Mouse (Mus musculus) heart, adult 11 months (tissue): ENCODE data around the gene Mzt1.
"Not testable (repeated sequence)": the region's sequence is repeated elsewhere in the genome, so short reads cannot be mapped to it uniquely, and the experiment has no call there.

Source experiments
- DNase-seq: peaks from one replicate; pipeline ENCODE4 v3.0.0; 2022

The Mzt1 gene

GRCm38 (mm10) chr14:99046031-99046781, at the start of gene Mzt1, which contains the start of gene Bora:
TSS of gene Mzt1 (minus strand) at chr14:99046134.
TSS of gene Bora (plus strand) at chr14:99046222.
- DNase-seq: peak; percentile 99

DNA sequence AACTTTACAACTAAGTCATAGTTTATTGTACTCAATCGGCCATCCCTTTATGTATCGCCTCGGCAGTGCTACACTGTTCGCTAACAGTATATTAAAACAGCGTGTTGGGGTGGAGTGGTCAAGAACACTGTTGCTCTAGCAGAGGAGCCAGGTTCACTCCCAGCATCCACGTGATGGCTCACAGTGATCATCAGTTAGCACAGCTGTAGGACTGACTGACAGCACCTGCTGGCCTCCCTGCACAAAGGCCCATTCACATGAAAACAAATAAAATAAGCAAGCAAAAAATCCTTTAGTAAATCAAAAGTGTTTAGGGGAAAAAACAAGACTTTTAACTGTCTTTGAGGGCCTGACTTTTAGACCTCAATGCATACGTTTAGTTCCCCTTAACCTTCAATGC, 43.0 kb upstream of the Mzt1 start:
- peak; percentile 55 for DNase-seq

- no peak for DNase-seq
These were observed 25.2 kb upstream of the Mzt1 start for GRCm38 (mm10) chr14:99071146-99071545.

DNA sequence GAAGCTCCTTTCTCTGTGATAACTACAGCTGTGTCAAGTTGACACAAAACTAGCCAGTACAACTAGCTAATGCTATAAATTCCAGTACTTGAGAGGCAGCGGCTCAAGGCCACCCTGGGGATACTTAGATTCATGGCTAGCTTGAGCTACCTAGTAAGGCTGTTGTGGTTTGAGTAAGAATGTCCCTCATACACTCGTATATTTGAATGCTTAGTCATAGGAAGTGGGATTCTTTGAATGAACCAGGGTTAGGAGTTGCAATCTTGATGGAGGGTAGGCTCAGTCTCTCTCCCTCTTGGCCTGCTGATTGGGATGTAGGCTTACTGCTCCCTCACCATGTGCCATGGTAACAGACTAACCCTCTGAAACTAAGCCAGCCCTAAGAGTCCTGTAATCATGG, 17.2 kb upstream of the Mzt1 start:
- DNase-seq: no peak

- DNase-seq: no peak
These were observed 14.7 kb upstream of the Mzt1 start for GRCm38 (mm10) chr14:99060616-99061015.

DNA sequence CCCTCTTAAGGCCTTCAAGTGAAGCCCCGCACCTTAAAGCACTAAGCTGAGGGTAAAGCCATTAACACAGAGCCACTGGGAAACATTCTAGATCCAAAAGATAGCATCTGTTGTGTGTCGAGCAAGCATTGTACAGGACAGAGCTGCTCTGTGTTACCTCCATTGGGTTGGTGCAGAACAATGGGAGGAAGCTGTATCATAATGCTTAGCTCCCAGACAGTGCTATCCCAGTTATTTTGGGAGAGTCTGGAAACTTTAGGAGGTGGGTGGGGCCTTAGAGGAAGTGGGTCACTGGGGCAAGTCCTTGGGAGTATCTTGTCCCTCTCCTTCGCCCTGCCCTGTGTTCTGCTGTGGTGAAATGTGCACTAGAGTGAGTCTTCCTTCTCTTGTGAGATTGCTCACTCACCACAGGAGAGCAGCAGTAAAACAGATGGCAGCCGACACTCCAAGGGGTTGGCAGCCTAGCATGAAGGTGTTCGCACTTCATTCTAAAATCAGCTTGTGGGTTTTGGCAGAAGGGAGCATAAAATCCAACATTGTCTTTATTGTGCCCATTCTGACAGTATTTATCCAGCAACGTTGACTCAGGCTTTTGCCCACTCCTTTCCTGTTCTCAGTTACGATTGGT, 13.1 kb upstream of the Mzt1 start:
- no peak for DNase-seq

DNA sequence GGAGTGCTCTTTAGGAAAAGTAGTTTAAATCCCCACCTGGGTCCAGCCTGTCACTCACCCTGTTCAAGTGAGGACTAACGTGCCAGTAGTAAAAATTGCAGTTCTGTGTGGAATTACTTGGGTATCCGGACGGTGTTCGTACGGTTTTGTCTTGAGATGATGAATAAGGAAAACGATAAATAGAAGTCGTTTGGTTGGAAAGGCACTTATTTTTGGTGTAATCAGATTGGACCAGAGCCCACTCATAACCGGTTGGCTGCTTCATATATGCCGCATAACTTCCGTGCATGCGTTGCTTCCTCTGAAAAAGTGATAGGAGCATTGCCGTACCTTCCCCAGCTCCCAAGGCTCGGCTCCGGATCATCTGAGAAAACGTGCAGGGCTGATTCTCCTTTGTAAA, 848 bp upstream of the Mzt1 start:
- peak; percentile 64 for DNase-seq

- DNase-seq: no peak
These were observed 430 bp downstream of the Mzt1 start for GRCm38 (mm10) chr14:99045378-99046030.

GRCm38 (mm10) chr14:99044718-99045117, 1.2 kb downstream of the Mzt1 start:
- peak; percentile 81 for DNase-seq

- peak; percentile 84 for DNase-seq
These were observed 1.8 kb downstream of the Mzt1 start for GRCm38 (mm10) chr14:99044096-99044495.

DNA sequence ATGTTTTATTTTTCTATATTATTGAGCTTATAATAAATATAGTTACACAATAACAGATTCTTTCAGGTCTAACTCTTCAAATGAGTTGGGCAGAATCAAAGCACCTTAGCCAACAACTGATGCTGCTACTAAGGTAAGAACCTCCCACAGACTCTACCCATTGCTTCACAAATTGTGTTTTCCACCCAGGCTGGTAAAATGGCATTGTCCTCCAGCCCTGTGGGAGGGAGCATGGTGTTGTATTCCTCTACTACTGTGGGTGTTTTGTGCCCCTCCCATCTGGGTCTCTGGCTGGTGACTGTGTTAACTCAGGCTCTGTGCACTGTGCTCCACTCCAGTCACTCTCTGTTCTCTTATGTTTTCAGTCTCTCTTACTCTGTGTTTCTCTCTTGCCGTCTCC, 2.4 kb downstream of the Mzt1 start:
- peak; percentile 71 for DNase-seq

GRCm38 (mm10) chr14:99041416-99041815, 4.5 kb downstream of the Mzt1 start:
- DNase-seq: no peak

GRCm38 (mm10) chr14:99039308-99039707, 6.6 kb downstream of the Mzt1 start:
- not testable (repeated sequence) for DNase-seq

- no peak for DNase-seq
These were observed 8.2 kb downstream of the Mzt1 start for GRCm38 (mm10) chr14:99037703-99038102.

DNA sequence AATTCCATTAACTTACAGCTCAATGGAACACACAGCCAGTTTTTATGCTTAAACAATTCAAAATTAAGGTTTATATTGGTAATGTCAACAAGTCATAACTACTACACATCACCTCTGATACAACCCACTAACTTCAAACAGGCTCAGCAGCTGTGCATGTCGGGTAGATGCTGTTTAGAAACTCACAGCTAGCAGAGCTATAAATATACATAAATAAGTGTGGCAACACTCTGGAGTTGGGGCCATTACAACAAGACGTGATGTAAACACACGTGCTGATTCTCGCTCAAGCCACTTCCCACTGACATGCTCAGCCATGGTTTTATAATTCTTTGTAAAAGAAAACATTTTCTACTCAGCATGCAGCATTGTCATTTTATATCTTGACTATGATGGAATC, 9.9 kb downstream of the Mzt1 start:
- peak; percentile 13 for DNase-seq

DNA sequence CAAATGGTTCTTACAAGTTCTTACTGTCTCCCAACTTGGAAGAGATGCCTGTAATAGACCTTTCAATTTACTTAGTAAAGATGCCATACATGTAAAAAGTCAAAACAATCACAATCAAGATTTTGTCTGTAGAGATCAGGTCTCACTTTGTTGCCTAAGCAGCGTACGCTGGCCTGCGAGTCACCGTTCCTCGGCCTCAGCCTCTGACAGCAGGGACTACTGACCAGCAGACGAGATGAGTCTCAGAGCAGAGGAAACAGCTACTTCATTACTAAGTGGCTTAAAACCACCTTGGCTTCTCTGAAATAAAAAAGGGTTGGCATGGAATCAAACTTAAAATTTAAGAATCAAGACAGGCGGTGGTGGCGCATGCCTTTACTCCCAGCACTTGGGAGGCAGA, 11.1 kb downstream of the Mzt1 start:
- DNase-seq: peak; percentile 54

GRCm38 (mm10) chr14:99032596-99032995, 13.3 kb downstream of the Mzt1 start:
- DNase-seq: peak; percentile 55

- peak; percentile 55 for DNase-seq
These were observed 14.5 kb downstream of the Mzt1 start for GRCm38 (mm10) chr14:99031337-99031873.

- peak; percentile 40 for DNase-seq
These were observed 15.9 kb downstream of the Mzt1 start for GRCm38 (mm10) chr14:99029987-99030386.

DNA sequence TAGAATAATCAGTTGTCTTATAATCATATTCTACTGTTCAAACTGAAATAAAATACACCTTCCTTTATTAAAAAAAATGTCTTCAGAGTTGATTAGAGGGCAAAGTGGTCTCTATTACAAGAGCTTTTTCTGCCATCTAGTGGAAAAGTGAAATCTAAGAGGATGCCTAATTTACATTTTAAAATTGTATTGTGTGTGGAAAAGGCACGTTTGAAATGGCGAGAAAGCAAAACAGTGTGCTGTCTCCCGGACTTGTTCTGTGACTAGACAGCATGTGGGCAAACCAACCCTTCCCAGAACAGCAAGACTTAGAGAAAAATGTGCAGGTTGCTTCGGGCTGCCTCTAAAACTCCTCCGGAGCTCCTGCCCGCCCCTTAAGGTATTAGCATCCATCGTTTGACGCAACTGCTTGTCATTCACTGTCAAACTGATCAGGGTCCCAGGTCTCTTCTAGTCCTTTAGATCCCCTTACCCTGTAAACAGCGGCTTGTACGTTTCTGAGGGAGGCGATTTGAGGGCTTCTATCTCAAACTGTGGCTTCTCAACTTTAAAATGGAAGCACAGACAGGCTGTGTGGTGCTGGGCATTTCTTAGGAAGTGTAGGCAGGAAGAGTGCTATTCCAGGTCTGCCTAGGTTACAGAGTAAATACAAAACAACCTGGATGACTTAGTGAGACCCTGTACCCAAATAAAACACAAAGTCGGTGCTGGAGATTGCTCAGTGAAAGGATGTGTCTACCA, 23.4 kb downstream of the Mzt1 start:
- peak; percentile 36 for DNase-seq

DNA sequence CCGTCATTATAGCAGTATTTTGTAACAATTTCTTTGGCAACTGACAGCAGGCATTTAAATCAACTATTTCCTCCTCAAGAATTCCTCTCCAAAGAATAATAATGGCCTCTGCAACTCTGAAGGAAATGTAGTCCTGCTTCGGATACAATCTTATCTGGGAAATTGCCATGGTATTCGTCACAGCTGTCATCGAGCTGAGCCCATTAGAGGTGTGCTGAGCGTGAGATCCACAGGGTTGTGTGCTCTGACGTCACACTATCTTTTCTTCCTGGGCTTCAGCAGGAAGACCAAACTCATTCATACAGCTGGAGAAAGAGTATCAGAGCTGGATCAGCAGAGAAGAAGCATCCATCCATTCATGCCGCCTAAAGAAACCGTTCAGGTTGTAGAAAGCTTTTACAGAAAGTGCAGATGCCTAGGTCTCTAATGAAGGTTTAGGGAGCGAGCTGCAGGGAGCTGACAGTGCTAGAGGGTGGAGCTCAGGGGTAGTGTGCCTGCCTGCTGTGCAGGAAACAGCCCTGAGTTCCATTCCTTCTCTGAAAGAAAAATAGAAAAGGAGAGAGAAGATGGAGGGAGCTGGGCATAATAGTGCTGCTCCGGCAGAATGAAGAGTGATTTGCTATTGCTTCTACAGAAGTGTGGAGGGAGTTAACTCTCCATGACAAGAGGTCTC, 26.7 kb downstream of the Mzt1 start:
- peak; percentile 21 for DNase-seq

DNA sequence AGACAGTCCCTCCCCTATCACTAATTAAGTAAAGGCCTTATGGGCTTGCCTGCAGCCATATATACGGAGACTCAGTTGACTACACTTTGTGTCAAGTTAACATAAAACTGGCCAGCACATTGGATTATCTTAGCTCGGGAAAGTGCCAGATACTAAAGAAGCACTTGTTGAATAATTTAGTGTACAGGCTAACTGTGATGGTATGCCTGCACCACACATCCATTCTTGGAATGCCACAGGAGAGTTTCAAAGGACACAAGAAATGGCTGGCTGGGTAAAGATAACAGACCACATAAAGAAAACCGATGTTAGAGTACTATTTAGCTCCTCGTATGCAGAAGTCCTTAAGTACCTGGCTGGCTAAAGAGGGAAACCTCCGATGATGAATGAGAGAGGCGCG, 27.2 kb downstream of the Mzt1 start:
- DNase-seq: peak; percentile 33
